Mouse (Mus musculus): Measurements from ENCODE around the gene Mipep.

GRCm38 (mm10) chr14:60909351-60909750 lies 125.0 kb downstream of the Mipep start:
- TF ChIP-seq CTCF (conservative IDR thresholded peaks at IDR 0.05; ENCODE audit: insufficient read depth, insufficient read length, low read depth, low read length): no peak; the same call in 1 of the 2 replicates
- TF ChIP-seq POLR2A (IDR thresholded peaks at IDR 0.05; ENCODE audit: low read depth, low read length): no peak

All from kidney, adult 2 months (tissue).